In genomic region chr17:56264020-56264419, GRCm38 (mm10) we compare ENCODE assay signal across 8 mouse cellular contexts. TPM values are rescaled to one million over a fixed set of nuclear protein-coding genes. Genes with fewer than 3 reads are reported as not detected.
DNase-seq lines count a peak whose midpoint lies in the region; ATAC-seq and TF ChIP-seq lines count a peak whose summit lies in the region.

No protein-coding gene starts in this region.

- H3K27me3 ChIP-seq in forebrain, embryonic 11.5 days (ENCODE audit: control insufficient read depth, insufficient read depth, low read length), result no peaks in the 10 kb centered on the region
- H3K27me3 ChIP-seq in liver, postnatal 0 days (ENCODE audit: insufficient read depth, low read length), result no peaks in the 10 kb centered on the region
- H3K27me3 ChIP-seq in neural tube, embryonic 12.5 days (replicated peaks), result no peaks in the 10 kb centered on the region

- peak; percentile 63 to 75 for DNase-seq in CD8-positive naive resting alpha-beta T cell, adult 2 months (ENCODE audit: low read depth in 2 of 2, low spot score in 2 of 2)
- DNase-seq in brain, adult 2 months (ENCODE audit: low read depth, low spot score), result peak; percentile 90
- peak; percentile 84 for DNase-seq in forebrain, embryonic 11.5 days (ENCODE audit: low spot score)
- DNase-seq in heart, postnatal 36 days, result peak; percentile 81 to 82
- DNase-seq in layer of hippocampus, adult 11-12 months (ENCODE audit: low spot score), result peak; percentile 89
- peak; percentile 84 for DNase-seq in liver, postnatal 0 days
- DNase-seq in testis, postnatal 14 days (ENCODE audit: low spot score), result peak; percentile 63

- peak; percentile 94 for TF ChIP-seq CTCF in liver, postnatal 0 days (IDR thresholded peaks at IDR 0.05; ENCODE audit: low read depth)

- TF ChIP-seq EP300 in liver, postnatal 0 days (IDR thresholded peaks at IDR 0.05; ENCODE audit: low read depth), result no peak

- H3K4me3 ChIP-seq in forebrain, embryonic 11.5 days (ENCODE audit: low read depth, low read length), result no peak overlapping the region
- H3K4me3 ChIP-seq in liver, postnatal 0 days (ENCODE audit: low read depth, low read length), result no peak overlapping the region
- no peak overlapping the region for H3K4me3 ChIP-seq in neural tube, embryonic 12.5 days

- no peaks in the 10 kb centered on the region for H3K4me1 ChIP-seq in forebrain, embryonic 11.5 days (replicated peaks; ENCODE audit: control insufficient read depth, insufficient read depth, low read length)
- H3K4me1 ChIP-seq in liver, postnatal 0 days (ENCODE audit: insufficient read depth), result peaks cover 31% of the 10 kb centered on the region
- peaks cover 26% of the 10 kb centered on the region for H3K4me1 ChIP-seq in neural tube, embryonic 12.5 days

- H3K9ac ChIP-seq in forebrain, embryonic 11.5 days (ENCODE audit: low read length), result no peak overlapping the region
- H3K9ac ChIP-seq in liver, postnatal 0 days (replicated peaks), result no peak overlapping the region
- H3K9ac ChIP-seq in neural tube, embryonic 12.5 days, result no peak overlapping the region

- no peak overlapping the region for H3K27ac ChIP-seq in forebrain, embryonic 11.5 days (ENCODE audit: low read depth, low read length)
- H3K27ac ChIP-seq in liver, postnatal 0 days (ENCODE audit: low read depth), result no peak overlapping the region
- H3K27ac ChIP-seq in neural tube, embryonic 12.5 days, result no peak overlapping the region

- 26% methylated on average over 8 of the region's 8 CpGs for WGBS in forebrain, embryonic 11.5 days
- 24% methylated on average over 8 of the region's 8 CpGs for WGBS in liver, postnatal 0 days (ENCODE audit: insufficient replicate concordance)
- 24% methylated on average over 8 of the region's 8 CpGs for WGBS in neural tube, embryonic 12.5 days

- peaks cover 2% of the 10 kb centered on the region; the same call in 1 of the 2 replicates for H3K36me3 ChIP-seq in forebrain, embryonic 11.5 days (ENCODE audit: control insufficient read depth, insufficient read depth, low read length)
- H3K36me3 ChIP-seq in liver, postnatal 0 days (replicated peaks; ENCODE audit: insufficient read depth, low read length), result peaks cover 30% of the 10 kb centered on the region
- H3K36me3 ChIP-seq in neural tube, embryonic 12.5 days, result peaks cover 49% of the 10 kb centered on the region

- no peaks in the 10 kb centered on the region for H3K9me3 ChIP-seq in forebrain, embryonic 11.5 days (ENCODE audit: control insufficient read depth, low read length)
- H3K9me3 ChIP-seq in liver, postnatal 0 days (ENCODE audit: low read length), result no peaks in the 10 kb centered on the region
- H3K9me3 ChIP-seq in neural tube, embryonic 12.5 days, result no peaks in the 10 kb centered on the region

- intact Hi-C loops in heart, postnatal 36 days (cut with DNase I), result no loop called here

- no peak overlapping the region for H3K4me2 ChIP-seq in forebrain, embryonic 11.5 days (ENCODE audit: low read depth, low read length, severe bottlenecking)
- H3K4me2 ChIP-seq in liver, postnatal 0 days (ENCODE audit: low read depth, low read length), result no peak overlapping the region
- H3K4me2 ChIP-seq in neural tube, embryonic 12.5 days (replicated peaks), result no peak overlapping the region

- peak; percentile 62 for ATAC-seq in forebrain, embryonic 11.5 days (replicated peaks; ENCODE audit: low FRiP score)
- peak; percentile 63 for ATAC-seq in liver, postnatal 0 days
- peak; percentile 54; the same call in 1 of the 2 replicates for ATAC-seq in neural tube, embryonic 12.5 days (ENCODE audit: low FRiP score, low read depth)

RNA-seq across cellular contexts. Expression of gene Fem1a, which starts 7.4 kb away (rescaled TPM):
- polyA plus RNA-seq in forebrain, embryonic 11.5 days (2014; fragmentation: Nextera tagmentation; extraction: Ambion mirVana), result 16.5 and 16.6 TPM in 2 replicates
- 100 to 1,000 TPM; 106 to 111 TPM for total RNA-seq in heart, postnatal 36 days (2021)
- polyA plus RNA-seq in liver, postnatal 0 days (2015; fragmentation: Nextera tagmentation; extraction: Ambion mirVana), result 5.1 and 5.2 TPM in 2 replicates
- 19.9 and 20.6 TPM in 2 replicates for polyA plus RNA-seq in neural tube, embryonic 12.5 days (2016; fragmentation: Nextera tagmentation; extraction: Ambion mirVana)

RNA-seq across cellular contexts. Expression of gene Ticam1, which starts 12.6 kb away (rescaled TPM):
- polyA plus RNA-seq in forebrain, embryonic 11.5 days (2014; fragmentation: Nextera tagmentation; extraction: Ambion mirVana), result 2.5 and 3.0 TPM in 2 replicates
- total RNA-seq in heart, postnatal 36 days (2021), result 1 to 10 TPM; 8.7 to 8.8 TPM
- polyA plus RNA-seq in liver, postnatal 0 days (2015; fragmentation: Nextera tagmentation; extraction: Ambion mirVana), result 2.6 and 3.1 TPM in 2 replicates
- polyA plus RNA-seq in neural tube, embryonic 12.5 days (2016; fragmentation: Nextera tagmentation; extraction: Ambion mirVana), result 1.5 and 2.0 TPM in 2 replicates

RNA-seq across cellular contexts. Expression of gene Plin3, which starts 28.7 kb away (rescaled TPM):
- polyA plus RNA-seq in forebrain, embryonic 11.5 days (2014; fragmentation: Nextera tagmentation; extraction: Ambion mirVana), result 37.5 and 44.6 TPM in 2 replicates
- 100 to 1,000 TPM; 183 to 206 TPM for total RNA-seq in heart, postnatal 36 days (2021)
- polyA plus RNA-seq in liver, postnatal 0 days (2015; fragmentation: Nextera tagmentation; extraction: Ambion mirVana), result 25.8 and 26.8 TPM in 2 replicates
- polyA plus RNA-seq in neural tube, embryonic 12.5 days (2016; fragmentation: Nextera tagmentation; extraction: Ambion mirVana), result 29.0 and 31.7 TPM in 2 replicates

RNA-seq across cellular contexts. Expression of gene Arrdc5, which starts 36.1 kb away (rescaled TPM):
- polyA plus RNA-seq in forebrain, embryonic 11.5 days (2014; fragmentation: Nextera tagmentation; extraction: Ambion mirVana), result not detected in 2 replicates
- total RNA-seq in heart, postnatal 36 days (2021), result not detected
- polyA plus RNA-seq in liver, postnatal 0 days (2015; fragmentation: Nextera tagmentation; extraction: Ambion mirVana), result not detected in 2 replicates
- not detected in 2 replicates for polyA plus RNA-seq in neural tube, embryonic 12.5 days (2016; fragmentation: Nextera tagmentation; extraction: Ambion mirVana)

RNA-seq across cellular contexts. Expression of gene Uhrf1, which starts 39.1 kb away (rescaled TPM):
- polyA plus RNA-seq in forebrain, embryonic 11.5 days (2014; fragmentation: Nextera tagmentation; extraction: Ambion mirVana), result 197 and 223 TPM in 2 replicates
- 1 to 10 TPM; 2.8 to 3.3 TPM for total RNA-seq in heart, postnatal 36 days (2021)
- 37.8 and 43.5 TPM in 2 replicates for polyA plus RNA-seq in liver, postnatal 0 days (2015; fragmentation: Nextera tagmentation; extraction: Ambion mirVana)
- 94.7 and 95.2 TPM in 2 replicates for polyA plus RNA-seq in neural tube, embryonic 12.5 days (2016; fragmentation: Nextera tagmentation; extraction: Ambion mirVana)
